Mouse (Mus musculus) forebrain, embryonic 12.5 days (tissue): ENCODE measurements around the gene Fdx1l. TPM values are rescaled to one million over a fixed set of nuclear protein-coding genes. Genes with fewer than 3 reads are reported as not detected.

ENCODE experiments used
- ATAC-seq: fragments of 200-750 bp; cut with Nextera tagmentation; 2 replicates; pipeline ENCODE4 v1.8.0; 2017; ENCODE audit warnings: moderate TSS enrichment; ENCODE audit not compliant: low FRiP score
- H3K27ac ChIP-seq: fragments of 300-500 bp; sonication (generic); 2 replicates; pipeline ENCODE4 v1.5.1; 2016; ENCODE audit warnings: mild to moderate bottlenecking
- H3K27me3 ChIP-seq: fragments of 300-500 bp; sonication (generic); 2 replicates; pipeline ENCODE4 v1.6.1; 2016; ENCODE audit warnings: mild to moderate bottlenecking
- H3K36me3 ChIP-seq: fragments of 300-500 bp; sonication (generic); replicated peaks from 2 replicates; pipeline ENCODE4 v1.6.1; 2016; ENCODE audit warnings: mild to moderate bottlenecking
- H3K4me1 ChIP-seq: fragments of 300-500 bp; sonication (generic); 2 replicates; pipeline ENCODE4 v1.6.1; 2016
- H3K4me2 ChIP-seq: fragments of 300-500 bp; sonication (generic); 2 replicates; pipeline ENCODE4 v1.6.1; 2016; ENCODE audit warnings: mild to moderate bottlenecking, moderate library complexity
- H3K4me3 ChIP-seq: fragments of 300-500 bp; sonication (generic); replicated peaks from 2 replicates; pipeline ENCODE4 v1.5.1; 2016; ENCODE audit warnings: mild to moderate bottlenecking
- H3K9ac ChIP-seq: fragments of 300-500 bp; sonication (generic); 2 replicates; pipeline ENCODE4 v1.6.1; 2016; ENCODE audit warnings: mild to moderate bottlenecking
- H3K9me3 ChIP-seq: fragments of 300-500 bp; sonication (generic); 2 replicates; pipeline ENCODE4 v1.6.1; 2016
- WGBS: fragments of 180-500 bp; shearing (Covaris S2); methylation state at CpG from one replicate; pipeline ENCODE4 v1.1.7; 2016; 5-methylcytosine and 5-hydroxymethylcytosine counted together
- polyA plus RNA-seq: library from polyadenylated mRNA; unstranded; fragments of >200 nt; fragmentation: Nextera tagmentation; extraction: Ambion mirVana; gene quantifications from 2 replicates; pipeline ENCODE4 v1.2.1, GENCODE M21; 2016

Gene Fdx1l
- polyA plus RNA-seq, 1 experiment from 2014 or later, result 42.6 TPM

- Histone ChIP-seq H3K36me3 (no peaks in the 10 kb centered on the region), H3K4me2 (peak overlapping the region; percentile 87), H3K4me1 (peaks cover 64% of the 10 kb centered on the region), H3K27me3 (peaks cover 99% of the 10 kb centered on the region), H3K4me3 (peak overlapping the region; percentile 46), H3K27ac (no peak overlapping the region), H3K9me3 (no peaks in the 10 kb centered on the region), H3K9ac (0 out of 2 replicates have a peak overlapping the region, but pooled peaks have one; percentile 38)
- ATAC-seq, result no peak
- 2% methylated on average over 7 of the region's 7 CpGs for WGBS
Measured at GRCm38 (mm10) chr9:21032491-21032890, 40.9 kb downstream of the Fdx1l start.

DNA sequence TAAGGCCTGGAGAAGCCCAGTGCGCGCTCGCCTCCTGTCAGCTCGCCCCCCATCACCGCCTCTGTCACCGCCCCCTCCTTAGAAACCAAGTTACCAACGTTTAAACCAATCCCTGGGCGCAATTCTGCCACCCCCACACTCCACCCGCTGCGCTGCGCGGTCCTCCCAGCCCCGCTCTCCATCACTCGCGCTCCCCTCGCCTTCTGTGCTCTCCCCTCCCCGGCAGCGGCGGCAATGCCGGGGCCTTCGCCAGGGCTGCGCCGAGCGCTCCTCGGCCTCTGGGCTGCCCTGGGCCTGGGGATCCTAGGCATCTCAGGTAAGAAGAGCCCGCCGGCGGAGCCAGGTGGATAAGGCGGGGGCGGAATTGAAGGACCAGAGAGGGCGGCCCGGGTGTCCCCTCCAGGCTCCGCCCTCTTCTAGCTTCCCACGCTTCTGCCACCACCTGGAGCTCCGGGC lies 41.5 kb downstream of the Fdx1l start, which contains the start of gene Icam5:
Gene Icam5 (plus strand): TSS at position 178 of the 456 bp plus-strand sequence.
- Histone ChIP-seq H3K4me2 (peak within 1 kb of the TSS; percentile 87), H3K36me3 (no peaks in the 10 kb centered on the region), H3K4me3 (peak within 1 kb of the TSS; percentile 46), H3K9me3 (no peaks in the 10 kb centered on the region), H3K27ac (no peak within 1 kb of the TSS), H3K4me1 (peaks cover 59% of the 10 kb centered on the region), H3K27me3 (peaks cover 99% of the 10 kb centered on the region), H3K9ac (peak within 1 kb of the TSS; percentile 45; the same call in 1 of the 2 replicates)
- ATAC-seq, result peak; percentile 20; the same call in 1 of the 2 replicates
- under 1% methylated on average over 35 of the region's 35 CpGs for WGBS

DNA sequence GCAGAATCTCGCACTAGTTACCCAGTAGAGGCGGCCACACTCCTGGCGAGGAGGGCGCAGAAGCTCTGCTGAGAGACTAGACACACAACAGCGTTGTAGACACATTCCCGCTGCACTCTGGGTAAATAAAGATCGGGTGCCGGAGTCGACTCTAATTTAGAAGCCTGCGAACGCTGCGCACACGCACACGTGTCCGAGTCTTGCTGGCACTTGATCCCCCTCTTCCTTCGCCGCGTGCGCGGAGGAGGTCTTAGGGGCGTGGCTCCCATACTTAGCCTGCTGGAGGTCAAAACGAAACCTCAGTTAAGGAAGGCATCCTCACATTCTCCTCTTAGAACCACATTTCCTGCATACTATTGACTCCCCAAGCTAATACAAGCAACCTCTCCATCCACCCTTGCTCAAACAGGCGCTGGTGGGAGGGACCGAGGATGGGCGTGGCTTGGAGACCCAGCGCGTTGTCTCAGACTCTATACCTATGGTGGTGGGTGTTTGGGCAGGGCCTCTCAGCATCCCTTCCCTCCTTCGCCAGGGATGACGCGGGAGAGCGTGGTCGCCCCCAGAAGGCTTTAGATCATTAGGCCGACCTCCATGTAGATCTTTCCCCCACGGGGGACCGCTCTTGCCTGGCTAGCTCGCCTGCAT lies 42.0 kb downstream of the Fdx1l start:
- ATAC-seq, result peak; percentile 42
- peak overlapping the region; percentile 45; the same call in 1 of the 2 replicates for H3K9ac ChIP-seq
- peaks cover 99% of the 10 kb centered on the region for H3K27me3 ChIP-seq
- peak overlapping the region; percentile 87 for H3K4me2 ChIP-seq
- WGBS, result under 1% methylated on average over 36 of the region's 36 CpGs
- H3K9me3 ChIP-seq, result no peaks in the 10 kb centered on the region
- H3K36me3 ChIP-seq, result no peaks in the 10 kb centered on the region
- peaks cover 55% of the 10 kb centered on the region for H3K4me1 ChIP-seq
- H3K27ac ChIP-seq, result no peak overlapping the region
- H3K4me3 ChIP-seq, result peak overlapping the region; percentile 45

- Histone ChIP-seq H3K9me3 (no peaks in the 10 kb centered on the region), H3K27ac (no peak overlapping the region), H3K9ac (0 out of 2 replicates have a peak overlapping the region, but pooled peaks have one; percentile 9), H3K4me2 (peak overlapping the region; percentile 87), H3K4me3 (peak overlapping the region; percentile 45), H3K4me1 (peaks cover 55% of the 10 kb centered on the region), H3K36me3 (no peaks in the 10 kb centered on the region), H3K27me3 (peaks cover 99% of the 10 kb centered on the region)
- under 1% methylated on average over 13 of the region's 13 CpGs for WGBS
- ATAC-seq, result peak; percentile 63
Measured at GRCm38 (mm10) chr9:21030781-21031250, 42.6 kb downstream of the Fdx1l start.

DNA sequence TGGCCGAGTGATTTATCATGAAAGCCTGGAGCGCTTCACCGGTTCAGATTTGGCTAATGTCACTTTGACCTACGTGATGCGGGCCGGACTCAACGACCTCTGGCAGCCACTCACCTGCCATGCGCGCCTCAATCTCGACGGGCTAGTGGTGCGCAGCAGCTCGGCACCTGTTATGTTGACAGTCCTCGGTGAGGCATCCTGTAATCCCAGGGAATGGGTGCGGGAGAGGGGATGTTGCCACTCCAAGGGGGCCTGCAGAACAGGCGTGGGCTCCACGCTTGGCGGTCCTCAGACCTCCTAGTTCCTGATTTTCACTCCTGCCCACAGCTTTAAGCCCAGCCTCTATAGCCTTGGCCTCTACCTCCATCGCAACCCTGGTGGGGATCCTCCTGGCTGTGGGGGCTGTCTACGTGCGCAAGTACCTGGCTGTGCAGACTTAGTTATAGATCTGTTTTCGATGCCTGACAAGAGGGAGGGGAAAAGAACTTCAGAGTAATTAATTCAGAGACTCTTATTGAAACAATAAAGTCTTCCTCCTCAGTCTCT lies 43.3 kb downstream of the Fdx1l start:
- H3K36me3 ChIP-seq, result no peaks in the 10 kb centered on the region
- no peak overlapping the region for H3K27ac ChIP-seq
- H3K4me3 ChIP-seq, result 0 out of 2 replicates have a peak overlapping the region, but pooled peaks have one; percentile 1
- H3K27me3 ChIP-seq, result peaks cover 99% of the 10 kb centered on the region
- WGBS, result 20% methylated on average over 22 of the region's 22 CpGs
- no peak for ATAC-seq
- H3K4me2 ChIP-seq, result peak overlapping the region; percentile 87
- H3K4me1 ChIP-seq, result peaks cover 53% of the 10 kb centered on the region
- no peaks in the 10 kb centered on the region for H3K9me3 ChIP-seq
- H3K9ac ChIP-seq, result no peak overlapping the region

DNA sequence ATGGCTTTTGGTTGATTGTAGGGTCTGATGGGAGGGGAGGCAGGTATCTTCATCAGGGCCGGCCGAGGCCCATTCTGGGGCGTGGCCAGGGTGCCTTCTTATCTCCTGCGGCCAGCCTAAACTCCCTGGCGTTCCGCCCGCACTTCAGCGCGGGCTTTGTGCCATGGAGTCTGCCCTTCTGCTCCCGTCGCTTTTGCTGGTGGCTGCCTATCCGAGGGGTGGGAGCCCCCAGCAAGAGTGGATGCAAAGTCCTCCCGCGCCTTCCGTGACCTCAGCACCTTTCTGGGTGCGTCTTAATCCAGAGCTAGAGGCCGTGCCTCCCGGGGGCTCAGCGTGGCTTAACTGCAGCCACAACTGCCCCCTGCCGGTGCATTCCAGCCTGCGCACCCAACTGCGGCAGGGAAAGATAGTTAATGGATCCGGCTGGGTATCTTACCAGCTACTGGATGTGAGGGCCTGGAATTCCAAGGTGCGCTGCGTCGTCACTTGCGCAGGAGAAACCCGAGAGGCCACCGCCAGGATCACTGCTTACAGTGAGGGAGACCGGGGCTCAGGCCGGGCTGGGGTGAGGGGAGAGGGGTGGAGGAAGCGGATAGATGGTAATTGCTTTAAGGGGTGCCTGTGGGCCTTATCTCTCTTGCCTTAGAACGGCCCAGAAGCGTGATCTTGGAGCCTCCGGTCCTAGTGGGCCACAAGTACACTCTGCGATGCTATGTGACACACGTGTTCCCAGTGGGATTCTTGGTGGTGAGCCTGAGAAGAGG lies 43.9 kb downstream of the Fdx1l start, which contains the start of gene Icam4:
Gene Icam4 (plus strand): TSS at position 83 of the 764 bp plus-strand sequence.
- WGBS, result 2% methylated on average over 37 of the region's 37 CpGs
- no peak within 1 kb of the TSS; the same call in 1 of the 2 replicates for H3K27ac ChIP-seq
- no peaks in the 10 kb centered on the region for H3K36me3 ChIP-seq
- H3K27me3 ChIP-seq, result peaks cover 93% of the 10 kb centered on the region
- peak within 1 kb of the TSS; percentile 87 for H3K4me2 ChIP-seq
- peak within 1 kb of the TSS; percentile 42; the same call in 1 of the 2 replicates for H3K9ac ChIP-seq
- no peaks in the 10 kb centered on the region for H3K9me3 ChIP-seq
- peaks cover 53% of the 10 kb centered on the region for H3K4me1 ChIP-seq
- ATAC-seq, result peak; percentile 17; the same call in 1 of the 2 replicates
- peak within 1 kb of the TSS; percentile 29 for H3K4me3 ChIP-seq

GRCm38 (mm10) chr9:21028560-21029110 lies 44.8 kb downstream of the Fdx1l start:
- 71% methylated on average over 6 of the region's 6 CpGs for WGBS
- Histone ChIP-seq H3K36me3 (no peaks in the 10 kb centered on the region), H3K9me3 (no peaks in the 10 kb centered on the region), H3K27me3 (peaks cover 85% of the 10 kb centered on the region), H3K4me2 (no peak overlapping the region), H3K27ac (no peak overlapping the region), H3K9ac (no peak overlapping the region), H3K4me3 (no peak overlapping the region), H3K4me1 (peaks cover 52% of the 10 kb centered on the region)
- ATAC-seq, result no peak

DNA sequence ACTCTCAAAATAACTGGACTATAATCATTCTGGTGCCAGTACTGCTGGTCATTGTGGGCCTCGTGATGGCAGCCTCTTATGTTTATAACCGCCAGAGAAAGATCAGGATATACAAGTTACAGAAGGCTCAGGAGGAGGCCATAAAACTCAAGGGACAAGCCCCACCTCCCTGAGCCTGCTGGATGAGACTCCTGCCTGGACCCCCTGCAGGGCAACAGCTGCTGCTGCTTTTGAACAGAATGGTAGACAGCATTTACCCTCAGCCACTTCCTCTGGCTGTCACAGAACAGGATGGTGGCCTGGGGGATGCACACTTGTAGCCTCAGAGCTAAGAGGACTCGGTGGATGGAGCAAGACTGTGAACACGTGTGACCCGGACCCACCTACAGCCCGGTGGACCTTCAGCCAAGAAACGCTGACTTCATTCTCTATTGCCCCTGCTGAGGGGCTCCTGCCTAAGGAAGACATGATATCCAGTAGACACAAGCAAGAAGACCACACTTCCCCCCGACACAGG lies 45.6 kb downstream of the Fdx1l start:
- no peak for ATAC-seq
- Histone ChIP-seq H3K9ac (no peak overlapping the region), H3K4me3 (no peak overlapping the region), H3K27me3 (peaks cover 77% of the 10 kb centered on the region), H3K4me1 (peaks cover 44% of the 10 kb centered on the region), H3K36me3 (no peaks in the 10 kb centered on the region), H3K4me2 (no peak overlapping the region), H3K27ac (no peak overlapping the region), H3K9me3 (no peaks in the 10 kb centered on the region)
- WGBS, result 64% methylated on average over 8 of the region's 8 CpGs

- H3K9me3 ChIP-seq, result no peaks in the 10 kb centered on the region
- H3K9ac ChIP-seq, result no peak overlapping the region
- peaks cover 73% of the 10 kb centered on the region for H3K27me3 ChIP-seq
- peaks cover 34% of the 10 kb centered on the region for H3K4me1 ChIP-seq
- H3K4me3 ChIP-seq, result no peak overlapping the region
- no peaks in the 10 kb centered on the region for H3K36me3 ChIP-seq
- no peak overlapping the region for H3K4me2 ChIP-seq
- WGBS, result 83% methylated on average over 12 of the region's 12 CpGs
- H3K27ac ChIP-seq, result no peak overlapping the region
- ATAC-seq, result no peak
Measured at GRCm38 (mm10) chr9:21026849-21027248, 46.6 kb downstream of the Fdx1l start.

GRCm38 (mm10) chr9:21025258-21025810 lies 48.1 kb downstream of the Fdx1l start:
- H3K9ac ChIP-seq, result no peak overlapping the region
- H3K9me3 ChIP-seq, result no peaks in the 10 kb centered on the region
- peaks cover 58% of the 10 kb centered on the region for H3K27me3 ChIP-seq
- no peak overlapping the region for H3K4me3 ChIP-seq
- no peaks in the 10 kb centered on the region for H3K36me3 ChIP-seq
- no peak for ATAC-seq
- no peak overlapping the region for H3K4me2 ChIP-seq
- no peak overlapping the region for H3K27ac ChIP-seq
- 74% methylated on average over 19 of the region's 19 CpGs for WGBS
- H3K4me1 ChIP-seq, result peaks cover 19% of the 10 kb centered on the region

DNA sequence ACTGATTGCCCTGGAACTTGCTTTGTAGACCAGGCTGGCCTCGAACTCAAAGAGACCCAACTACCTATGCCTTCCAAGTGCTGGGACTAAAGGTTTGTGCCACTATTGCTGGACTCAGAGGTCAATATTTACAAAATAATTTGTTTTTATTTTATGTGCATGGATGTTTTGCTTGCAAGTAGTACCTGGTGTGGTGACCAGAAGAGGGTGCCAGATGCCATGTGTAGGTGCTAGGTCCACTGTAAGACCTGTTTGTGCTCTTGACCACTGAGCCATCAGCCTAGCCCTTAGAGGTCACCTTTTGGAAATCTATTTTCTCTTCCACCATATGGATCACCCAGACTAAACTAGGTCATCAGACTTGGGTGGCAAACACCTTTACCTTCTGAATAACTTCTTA lies 50.7 kb downstream of the Fdx1l start:
- Histone ChIP-seq H3K36me3 (no peaks in the 10 kb centered on the region), H3K4me1 (peaks cover 3% of the 10 kb centered on the region; the same call in 1 of the 2 replicates), H3K27ac (no peak overlapping the region), H3K4me2 (no peak overlapping the region), H3K27me3 (peaks cover 50% of the 10 kb centered on the region), H3K4me3 (no peak overlapping the region), H3K9ac (no peak overlapping the region), H3K9me3 (no peaks in the 10 kb centered on the region)
- no peak for ATAC-seq
- WGBS, result 74% methylated on average over 1 of the region's 1 CpGs
